Mouse (Mus musculus) cerebellum, adult 9-10 months (tissue): ENCODE data around the gene Anln.
A peak's percentile ranks its signal among the peaks of the same experiment; 100 is the strongest.
"Not testable (repeated sequence)": the region's sequence is repeated elsewhere in the genome, so short reads cannot be mapped to it uniquely, and the experiment has no call there.

ENCODE experiments used
- DNase-seq: peaks from one replicate; pipeline ENCODE4 v3.0.0; 2022

The Anln gene

DNA sequence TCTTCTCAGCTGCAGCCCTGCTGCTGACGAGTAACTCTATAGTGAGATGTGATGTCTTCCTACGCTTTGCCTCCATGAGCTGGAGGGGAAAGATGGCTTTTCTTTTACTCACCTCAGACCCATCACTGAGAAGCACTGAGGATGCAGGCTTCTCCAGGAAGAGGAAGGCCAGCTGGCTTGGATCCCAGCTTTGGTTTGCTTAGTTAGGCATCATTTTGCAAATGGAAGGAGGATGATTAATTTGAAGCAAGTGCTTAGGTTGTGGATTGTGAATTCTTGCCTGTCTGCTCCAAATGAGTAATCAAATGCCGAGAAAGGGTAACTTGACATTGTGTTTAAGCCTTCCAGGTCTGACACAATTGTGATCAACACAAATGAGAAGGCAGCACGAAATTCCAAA, 10.0 kb upstream of the Anln start:
- DNase-seq = no peak

DNA sequence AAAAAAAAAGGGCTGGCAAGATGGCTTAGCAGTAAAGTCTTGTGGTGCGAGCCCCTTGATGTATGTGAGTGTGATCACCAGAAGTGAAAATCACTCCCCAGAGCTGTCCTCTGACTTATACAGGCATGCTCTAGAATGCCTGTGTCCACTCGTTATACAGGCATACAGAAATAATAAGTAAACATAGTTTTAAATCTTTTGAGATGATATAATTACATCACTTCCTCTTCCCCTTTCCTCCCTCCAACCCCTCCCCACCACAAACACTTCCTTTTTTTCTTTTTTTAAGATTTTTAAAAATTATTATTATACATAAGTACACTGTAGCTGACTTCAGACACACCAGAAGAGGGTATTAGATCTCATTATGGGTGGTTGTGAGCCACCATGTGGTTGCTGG, 5.7 kb upstream of the Anln start:
- no peak for DNase-seq

DNA sequence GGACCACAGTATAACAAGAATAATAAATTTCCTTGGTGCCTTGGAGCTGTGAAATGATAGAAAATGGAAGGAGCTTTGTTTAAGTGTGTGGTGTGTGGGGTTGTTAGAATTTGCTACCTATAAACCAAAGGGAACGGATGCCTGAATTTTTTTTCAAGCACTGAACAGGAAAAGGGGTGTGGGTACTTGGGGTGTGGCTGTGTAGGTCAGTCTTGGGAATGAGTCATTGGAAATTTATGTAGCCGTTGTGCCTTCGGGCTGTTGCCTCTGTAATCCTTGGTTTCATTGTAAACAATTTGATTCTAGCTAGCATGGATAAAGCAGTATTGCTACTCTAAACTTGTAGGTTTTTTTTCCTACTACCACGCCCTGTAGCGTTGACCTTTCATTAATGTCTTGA, 1.4 kb upstream of the Anln start:
- DNase-seq = no peak

DNA sequence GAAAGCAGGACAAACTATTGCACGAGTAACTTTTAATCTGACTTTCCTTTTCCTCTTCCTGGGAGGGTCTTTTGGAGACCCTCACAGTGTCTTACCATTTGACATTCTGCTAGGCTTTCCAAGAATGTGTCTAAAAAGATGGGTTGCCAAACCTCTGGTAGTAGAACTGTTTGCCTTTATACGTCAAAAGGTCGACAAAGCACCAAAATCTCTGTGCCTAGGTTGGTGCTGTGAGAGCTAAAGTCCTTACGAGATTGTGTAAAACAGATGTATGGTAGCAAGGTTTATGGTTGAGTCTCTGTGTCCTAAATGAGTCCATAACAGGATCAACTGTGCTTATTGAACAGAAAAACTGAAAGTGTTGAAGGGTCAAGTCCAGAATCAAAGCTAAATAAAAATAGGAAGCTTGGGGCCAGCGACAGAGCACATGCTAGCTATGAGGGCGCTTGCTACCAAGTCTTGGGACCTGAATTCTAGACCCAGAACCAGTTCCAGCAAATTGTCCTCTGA, 803 bp upstream of the Anln start:
- no peak for DNase-seq

DNA sequence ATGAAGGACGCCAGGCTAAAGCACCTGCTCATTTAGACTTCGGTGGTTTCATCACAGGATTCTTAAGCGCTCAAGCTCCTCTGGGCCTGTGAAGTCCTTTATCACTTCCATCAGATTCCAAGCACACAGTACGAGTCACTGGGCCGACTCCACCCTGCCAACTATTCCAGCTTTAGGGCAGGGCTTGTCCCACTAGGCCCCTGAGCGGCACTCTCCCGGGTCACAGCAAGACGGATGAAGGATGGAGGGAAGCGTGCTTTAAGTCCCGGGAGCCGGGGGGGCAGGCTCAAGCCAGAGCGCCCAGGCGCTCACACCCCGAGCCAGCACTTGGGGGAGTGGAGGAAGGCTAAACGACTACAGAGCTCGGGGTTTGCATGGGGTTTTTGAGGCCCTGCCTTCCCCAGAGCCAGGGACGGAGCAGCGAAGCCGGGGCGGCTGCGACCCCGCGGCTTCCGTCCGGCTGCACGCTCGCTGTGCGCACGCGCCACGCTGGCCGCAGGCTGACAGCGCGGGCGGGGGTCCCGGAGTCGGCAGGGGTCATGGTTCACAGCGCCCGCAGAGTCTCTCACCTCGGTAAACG, 497 bp downstream of the Anln start:
- no peak for DNase-seq

DNA sequence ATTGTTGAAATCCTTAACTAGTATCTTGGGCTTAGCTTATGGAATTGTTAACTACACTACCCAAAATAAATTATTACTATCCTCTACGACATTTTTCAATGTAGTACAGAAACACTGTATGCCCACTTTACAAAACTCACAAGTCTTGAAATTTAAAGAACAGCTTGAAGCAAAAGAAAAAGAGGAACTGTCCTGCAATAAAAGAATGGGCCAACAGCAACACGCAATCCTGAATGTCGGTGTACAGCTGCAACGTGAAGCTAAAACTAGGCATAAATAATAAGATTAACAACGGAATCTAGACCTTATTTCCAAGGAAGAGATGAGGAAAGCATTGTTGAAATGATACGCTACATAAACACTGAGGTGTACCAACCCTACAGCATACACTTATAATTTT, 1.1 kb downstream of the Anln start:
- DNase-seq = no peak

DNA sequence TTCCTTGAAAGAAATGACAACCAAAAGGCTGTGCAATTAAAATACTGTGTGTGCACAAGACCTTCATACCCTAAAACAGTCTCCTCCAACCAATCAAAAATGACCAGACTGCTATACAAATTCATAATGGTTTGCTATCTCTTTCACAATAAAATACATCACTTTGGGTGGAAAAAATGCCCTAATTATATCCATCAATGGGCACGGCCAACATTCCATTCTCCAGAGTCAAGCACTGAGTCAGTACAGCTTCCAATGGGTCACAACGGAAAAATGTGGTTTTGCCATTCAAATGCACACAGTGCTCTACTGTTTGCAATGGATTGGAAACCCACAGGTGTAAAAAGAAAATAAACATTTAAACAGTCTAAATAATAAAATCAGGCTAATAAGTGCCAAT, 3.1 kb downstream of the Anln start:
- no peak for DNase-seq

DNA sequence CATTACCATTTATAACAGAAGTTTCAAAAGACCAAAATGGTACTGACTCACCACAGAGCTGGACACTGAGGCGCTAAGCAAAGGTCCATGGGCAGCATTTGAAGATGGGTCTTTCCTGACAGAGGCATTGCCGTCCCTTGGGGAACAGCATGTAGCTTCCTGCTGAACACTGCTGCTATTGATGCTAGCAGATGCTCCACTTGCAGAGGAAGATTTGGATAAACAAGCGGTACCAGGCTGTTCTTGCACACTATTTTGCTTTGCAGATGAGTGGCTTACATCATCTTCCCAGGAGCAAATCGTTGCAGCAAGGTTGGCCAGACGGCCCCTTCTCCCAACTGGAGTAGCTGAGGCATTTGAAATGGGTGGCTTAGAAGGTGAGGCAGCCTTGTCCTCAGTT, 12.9 kb downstream of the Anln start:
- DNase-seq = peak; percentile 5

DNA sequence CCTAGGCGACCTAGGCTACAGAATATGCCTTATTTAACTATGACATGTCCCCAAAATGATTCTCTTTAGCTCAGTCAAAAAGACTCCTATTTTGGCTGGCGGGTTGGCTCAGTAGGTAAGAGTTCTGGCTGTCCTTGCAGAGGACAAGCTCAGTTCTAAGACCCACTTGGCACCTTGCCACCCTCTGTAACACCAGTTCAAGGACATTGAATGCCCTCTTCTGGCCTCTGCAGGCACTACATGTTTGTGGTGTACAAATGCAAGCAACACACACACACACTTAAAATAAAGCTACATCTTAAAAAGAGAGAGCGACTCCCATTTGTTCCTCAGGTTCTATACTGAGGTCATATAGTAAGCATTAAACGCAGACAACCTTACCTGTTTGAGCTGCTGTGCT, 16.2 kb downstream of the Anln start:
- DNase-seq = no peak

DNA sequence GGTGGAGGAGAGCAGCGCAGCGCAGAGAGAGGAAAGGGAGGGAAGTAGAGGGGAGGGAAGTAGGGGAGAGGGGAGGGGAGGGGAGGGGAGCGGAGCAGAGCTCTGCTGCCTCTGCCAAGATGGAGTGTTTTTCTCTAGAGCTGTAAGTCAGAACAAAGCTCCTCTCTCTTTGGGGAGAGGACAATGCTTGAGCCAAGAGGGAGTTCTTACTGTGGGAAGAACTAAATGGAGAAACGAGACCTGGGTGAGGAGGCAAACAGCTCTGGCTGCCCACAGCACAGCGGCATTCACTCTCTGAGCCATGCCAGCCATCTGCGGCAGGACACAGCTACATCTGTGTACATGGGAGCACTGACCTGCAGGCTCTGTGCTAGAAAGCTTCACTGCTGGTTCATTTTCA, 21.0 kb downstream of the Anln start:
- no peak for DNase-seq

DNA sequence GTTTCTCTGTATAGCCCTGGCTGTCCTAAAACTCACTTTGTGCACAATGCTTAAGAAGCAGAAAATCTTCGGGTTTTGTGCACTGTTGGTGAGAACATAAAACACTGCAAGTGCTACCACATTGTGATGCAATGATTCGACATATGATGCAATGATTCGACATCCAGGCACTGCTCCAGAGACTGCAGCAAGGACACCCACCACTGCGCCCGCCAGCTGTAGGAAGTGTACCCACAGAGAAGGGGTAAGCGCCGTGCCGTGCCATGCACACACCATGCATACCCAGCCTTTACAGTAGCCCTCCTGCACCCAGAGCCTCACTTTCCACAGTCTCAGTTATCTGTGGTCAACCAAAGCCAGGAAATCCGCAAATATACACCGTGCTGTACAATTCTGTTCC, 22.4 kb downstream of the Anln start:
- DNase-seq = no peak

DNA sequence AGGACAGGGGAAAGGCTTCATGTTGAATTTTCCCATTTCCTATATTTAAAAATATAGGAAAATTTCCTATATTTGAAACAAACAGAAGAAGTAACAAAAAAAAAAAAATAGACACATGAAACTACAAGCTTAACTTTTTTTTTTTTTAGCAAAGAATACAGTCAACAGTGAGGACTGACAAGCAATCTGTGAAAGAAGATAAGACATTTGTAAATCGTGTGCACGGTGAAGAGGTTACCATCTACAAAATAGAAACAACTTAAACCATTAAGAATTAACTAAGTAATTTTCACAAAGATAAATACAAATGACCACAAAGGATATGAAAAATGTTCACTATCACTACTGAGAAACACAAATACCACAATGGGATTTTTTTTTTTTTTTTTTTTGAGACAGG, 22.8 kb downstream of the Anln start:
- no peak for DNase-seq

DNA sequence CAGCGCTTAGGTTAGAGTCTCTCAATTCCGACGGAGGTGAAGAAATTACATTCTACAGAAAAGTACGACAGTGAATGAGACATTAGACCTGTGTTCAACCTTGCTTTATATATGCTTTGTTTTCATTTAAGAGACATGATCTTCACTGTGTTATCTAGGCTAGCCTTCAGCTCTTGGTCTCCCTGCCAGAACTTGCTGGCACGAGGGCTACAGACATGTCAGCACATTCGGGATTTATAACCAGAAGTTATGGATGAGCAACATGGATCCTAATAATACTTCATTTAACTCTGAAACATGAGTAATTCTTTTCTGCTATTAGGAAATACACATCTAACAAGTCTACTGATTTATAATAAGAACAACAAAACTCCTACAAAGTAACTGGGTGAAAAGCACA, 28.1 kb downstream of the Anln start:
- no peak for DNase-seq

DNA sequence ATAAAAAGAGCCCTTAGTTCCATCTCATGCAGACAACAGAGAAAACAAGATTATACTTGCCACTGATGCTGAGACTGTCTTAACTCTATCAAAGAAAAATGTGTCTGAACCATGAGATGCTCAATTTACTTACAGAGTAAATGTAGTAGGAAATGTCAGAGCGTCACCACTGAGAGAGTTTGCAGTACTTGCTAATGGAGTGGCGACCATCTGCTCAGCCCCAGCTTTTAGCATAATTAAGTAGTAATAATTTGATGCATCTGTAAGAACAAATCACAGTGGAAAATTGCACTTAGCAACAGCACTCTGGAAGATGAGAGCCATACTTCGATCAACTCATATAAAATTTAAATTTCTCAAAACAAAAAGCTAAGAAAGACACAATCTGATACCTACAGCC, 33.1 kb downstream of the Anln start:
- no peak for DNase-seq

DNA sequence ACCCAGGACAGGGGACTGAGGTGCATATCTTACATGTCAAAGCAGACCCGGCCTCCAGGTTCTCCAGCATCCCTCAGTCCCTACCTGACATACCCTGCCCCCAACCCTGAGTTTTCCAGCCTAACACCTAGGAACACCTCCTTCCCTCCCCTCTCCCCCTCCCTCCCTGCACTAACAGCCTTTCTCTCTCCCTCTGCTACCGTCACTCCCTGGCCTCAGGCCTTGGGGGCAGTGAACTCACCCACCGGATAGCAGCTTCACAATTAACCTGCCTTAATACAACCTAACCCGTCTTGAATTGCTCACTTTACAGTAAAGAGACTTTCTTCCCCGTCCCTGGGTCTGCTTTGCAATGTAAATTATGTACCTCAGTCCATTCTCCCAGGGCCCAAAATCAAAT, 35.1 kb downstream of the Anln start:
- DNase-seq = no peak

DNA sequence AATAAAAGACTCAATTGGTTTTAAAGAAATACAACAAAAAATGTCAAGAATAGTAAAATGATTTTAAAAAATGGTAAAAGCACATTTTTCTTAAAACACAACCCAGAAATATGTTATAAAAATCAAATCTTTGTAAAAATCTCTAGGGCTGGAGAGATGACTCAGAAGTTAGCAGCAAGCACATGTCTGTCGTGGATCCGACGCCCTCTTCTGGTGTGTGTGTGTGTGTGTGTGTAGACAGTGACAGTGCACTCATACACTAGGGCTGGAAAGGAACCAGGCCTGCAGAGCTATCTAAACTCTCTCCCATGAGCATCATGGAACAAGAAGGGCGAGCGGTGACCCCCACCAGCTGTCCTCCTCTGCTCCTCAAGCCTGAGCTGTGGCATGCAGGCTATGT, 35.5 kb downstream of the Anln start:
- DNase-seq = no peak

DNA sequence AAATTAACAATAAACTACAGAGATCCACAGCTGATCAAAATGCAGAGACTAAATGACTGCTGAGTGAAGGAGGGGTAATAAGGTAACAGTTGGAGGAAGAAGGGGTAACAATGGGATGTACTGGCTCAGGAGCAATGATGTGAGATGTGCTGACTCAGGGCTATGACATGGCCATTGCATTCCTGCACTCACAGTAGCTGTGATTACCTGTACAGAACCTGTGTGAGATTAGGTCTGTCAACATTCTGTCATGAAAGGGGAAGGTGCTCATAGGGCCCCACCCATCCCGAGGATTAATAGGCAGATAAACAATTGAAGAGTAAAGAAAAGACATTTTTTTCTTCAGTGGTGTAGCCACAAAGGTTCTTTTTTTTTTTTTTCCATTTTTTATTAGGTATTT, 48.7 kb downstream of the Anln start:
- DNase-seq = no peak

DNA sequence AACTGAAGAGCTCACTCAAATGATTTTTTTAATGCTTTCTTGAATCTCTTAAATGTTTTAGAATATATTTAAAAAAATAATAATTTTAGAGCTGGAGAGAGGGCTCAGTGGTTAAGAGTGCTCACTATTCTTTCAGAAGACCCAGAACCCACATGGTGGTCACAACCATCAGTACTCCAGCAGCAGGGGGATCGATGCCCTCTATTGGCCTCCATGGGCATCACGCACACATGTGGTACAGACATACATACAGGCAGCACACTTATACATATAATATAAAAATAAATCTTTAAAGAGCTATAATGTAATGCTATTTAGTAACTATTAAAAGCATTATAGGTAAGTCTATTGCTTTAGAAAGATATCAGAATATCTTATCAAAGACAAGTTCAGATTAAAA, 51.8 kb downstream of the Anln start:
- DNase-seq = no peak

DNA sequence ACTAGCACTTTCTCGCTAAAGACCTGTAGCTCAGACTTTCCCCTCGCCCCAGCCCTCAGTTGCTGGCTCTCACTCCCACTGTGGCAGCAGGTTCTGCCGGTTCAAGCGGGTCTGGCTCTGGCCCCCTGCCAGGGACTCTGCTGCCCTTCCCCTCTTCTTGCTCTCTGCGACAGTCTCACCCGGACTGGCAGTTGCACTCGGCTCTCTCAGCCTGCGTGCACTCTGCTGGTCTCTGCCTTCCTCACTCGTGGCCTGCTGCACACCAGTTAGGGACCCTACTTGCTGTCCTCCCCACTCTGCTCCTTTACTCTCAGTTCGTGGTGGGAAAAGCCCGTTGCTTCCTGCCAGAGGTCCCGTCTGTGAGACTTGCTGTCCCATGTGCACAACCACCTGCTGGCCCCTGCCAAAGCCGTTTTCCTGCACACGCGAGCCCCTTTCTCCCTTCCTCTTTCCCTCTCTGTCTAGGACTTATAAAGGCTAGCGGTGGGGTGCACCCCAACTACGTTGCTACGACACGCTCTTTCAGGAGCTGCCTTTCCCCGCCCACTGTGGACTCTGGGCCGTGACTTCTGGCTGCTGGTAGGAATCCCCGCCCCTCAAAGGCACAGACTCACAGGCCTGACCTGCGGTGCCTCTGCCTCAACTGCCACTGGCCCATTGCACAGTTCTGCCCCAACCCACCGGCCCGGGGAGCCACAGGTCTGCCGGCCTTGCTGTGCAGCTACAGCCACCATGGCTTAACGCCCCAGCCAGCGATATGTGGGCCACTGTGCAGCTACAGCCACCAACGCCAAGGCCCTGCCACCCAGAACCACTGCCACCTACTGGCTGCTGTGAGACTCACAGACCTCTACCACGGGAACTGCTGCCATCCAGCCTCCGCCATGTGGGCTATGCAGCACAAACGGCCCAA, 61.3 kb downstream of the Anln start:
- DNase-seq = peak; percentile 85

DNA sequence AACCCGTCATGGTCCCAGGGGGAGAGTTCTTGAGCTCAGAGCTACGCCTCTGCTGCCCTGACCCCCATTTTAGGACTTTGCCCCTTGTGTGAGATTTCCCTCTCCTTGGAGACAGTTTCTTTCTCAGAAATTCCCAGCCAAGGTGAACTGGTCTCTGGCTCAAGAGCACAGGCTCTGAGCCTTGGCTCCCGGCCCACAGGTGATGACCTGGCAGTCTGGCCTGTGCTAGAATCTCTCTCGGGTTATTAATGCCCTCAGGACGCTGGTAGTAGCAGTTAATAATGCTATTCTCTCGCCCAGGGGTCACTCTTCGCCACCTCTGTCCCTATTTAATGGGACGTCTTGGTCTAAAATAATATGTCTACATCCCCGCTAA, 61.9 kb downstream of the Anln start:
- no peak for DNase-seq

DNA sequence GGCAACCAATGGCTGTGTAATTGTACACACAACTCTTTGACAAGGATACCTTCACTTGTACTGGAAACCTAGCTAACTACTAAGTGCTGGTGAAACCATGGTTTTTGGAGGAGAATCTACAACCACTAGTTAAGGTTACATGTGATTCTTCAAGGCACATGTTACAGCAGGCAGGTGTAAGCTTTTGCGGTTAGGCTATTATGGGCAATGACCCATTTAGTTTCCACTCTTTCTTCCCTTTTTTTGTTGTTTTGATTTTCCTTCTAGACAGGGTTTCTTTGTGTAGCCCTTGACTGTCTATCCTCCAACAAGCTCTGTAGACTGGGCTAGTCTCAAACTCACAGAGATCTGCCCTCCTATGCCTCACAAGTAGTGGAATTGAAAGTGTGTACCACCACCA, 64.4 kb downstream of the Anln start:
- no peak for DNase-seq

DNA sequence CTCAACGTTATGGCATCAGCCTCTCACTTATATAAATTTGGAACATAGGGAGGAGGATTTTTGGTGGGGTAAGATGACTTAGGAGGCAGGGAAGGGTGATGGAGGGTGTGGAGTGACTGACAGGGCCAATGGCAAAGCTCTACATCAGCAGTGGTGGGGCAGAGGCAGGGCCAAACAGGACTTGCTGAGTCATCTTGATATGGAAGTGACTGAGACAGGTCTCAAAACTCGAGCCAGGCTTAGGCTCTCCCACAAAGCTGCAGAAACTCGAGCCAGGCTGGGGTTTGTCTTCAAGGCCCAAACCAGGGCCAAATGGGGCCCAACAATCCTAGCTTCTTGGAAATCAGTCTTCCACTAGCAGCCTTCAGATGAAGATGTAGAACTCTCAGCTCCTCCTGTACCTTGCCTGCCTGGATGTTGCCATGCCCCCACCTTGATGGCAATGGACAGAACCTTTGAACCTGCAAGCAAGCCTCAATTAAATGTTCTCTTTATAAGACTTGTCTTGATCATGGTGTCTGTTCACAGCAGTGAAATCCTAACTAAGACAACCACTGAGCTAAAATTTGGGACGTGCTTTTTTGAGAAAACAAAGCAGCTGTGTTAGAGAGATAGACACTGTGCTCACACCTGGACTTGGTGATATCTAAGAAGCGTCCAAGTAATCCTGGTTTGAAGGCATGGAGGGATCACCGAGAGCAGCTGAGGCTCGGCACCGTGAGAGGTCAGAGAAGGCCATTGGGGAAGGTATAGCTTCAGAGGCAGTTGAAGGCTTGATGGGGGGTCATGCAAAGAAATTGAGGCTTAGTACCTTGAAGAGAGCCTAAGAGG, 66.4 kb downstream of the Anln start:
- DNase-seq = no peak

DNA sequence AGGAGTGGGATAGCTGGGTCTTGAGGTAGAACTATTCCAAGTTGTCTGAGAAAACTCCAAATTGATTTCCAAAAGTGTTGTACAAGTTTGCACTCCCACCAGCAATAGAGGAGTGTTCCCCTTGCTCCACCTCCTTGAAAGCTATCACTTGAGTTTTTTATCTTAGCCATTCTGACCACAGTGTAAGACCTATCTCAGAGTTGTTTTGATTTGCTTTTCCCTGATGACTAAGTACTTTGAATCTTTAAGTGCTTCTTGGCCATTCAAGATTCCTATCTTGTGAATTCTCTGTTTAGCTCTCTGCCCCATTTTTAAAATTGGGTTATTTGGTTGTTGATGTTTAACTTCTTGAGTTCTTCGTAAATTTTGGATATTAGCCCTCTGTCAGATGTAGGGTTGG, 69.9 kb downstream of the Anln start:
- no peak for DNase-seq

DNA sequence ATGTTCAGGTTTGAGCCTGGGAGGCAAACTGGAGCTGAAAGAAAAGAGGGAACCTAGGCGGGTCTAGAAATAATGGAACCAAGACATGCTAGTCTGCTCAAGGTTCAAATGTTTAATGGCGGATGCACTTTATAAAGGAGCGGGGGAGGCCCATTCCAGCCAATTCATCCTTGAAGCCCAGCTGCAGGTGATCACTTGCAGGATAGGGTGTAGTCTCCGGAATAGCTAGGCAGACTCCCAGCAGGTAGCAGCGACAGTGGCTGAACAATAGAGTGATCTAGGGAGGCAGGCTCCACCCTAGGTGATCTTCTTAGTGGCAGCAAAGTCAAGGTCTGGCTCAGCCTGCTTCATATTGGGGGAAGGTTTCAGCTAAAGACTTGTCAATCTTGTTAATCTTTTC, 72.9 kb downstream of the Anln start:
- DNase-seq = not testable (repeated sequence)
